Mouse (Mus musculus) megakaryocyte, adult 5-6 weeks (primary cell): ENCODE data around the gene Scai. TPM values are rescaled to one million over a fixed set of nuclear protein-coding genes. Genes with fewer than 3 reads are reported as not detected.

Experiments used
- total RNA-seq, 2 experiments: library from RNA; stranded (forward) in 1 of 2; stranded (reverse) in 1 of 2; fragments of 153-499, 151-499 nt in 1 of 2; fragments of 221-1000, 200-1000 nt in 1 of 2; gene quantifications; 2 replicates each; pipeline versions ENCODE4 v1.2.3 to v1.2.4; 2015 to 2017

The Scai gene
- total RNA-seq, 2 experiments from 2014 or later: 3.1 to 4.3 TPM

Other genes with a start within 250 kb of the Scai start
- 0.29 and 0.34 TPM in 2 replicates for gene Wdr38, start 193.3 kb downstream of the Scai start, total RNA-seq (2015)
- 0.16 and 0.84 TPM in 2 replicates for gene Wdr38, start 193.3 kb downstream of the Scai start, total RNA-seq (2017)
- gene Arpc5l, start 185.4 kb downstream of the Scai start, total RNA-seq (2015): 65.4 and 69.5 TPM in 2 replicates
- 38.7 and 49.5 TPM in 2 replicates for gene Arpc5l, start 185.4 kb downstream of the Scai start, total RNA-seq (2017)
- gene Rpl35, start 185.1 kb downstream of the Scai start, total RNA-seq (2015): 377 and 387 TPM in 2 replicates
- gene Rpl35, start 185.1 kb downstream of the Scai start, total RNA-seq (2017): 757 and 843 TPM in 2 replicates
- 10.4 and 11.8 TPM in 2 replicates for gene Golga1, start 125.2 kb downstream of the Scai start, total RNA-seq (2015)
- 22.1 and 24.6 TPM in 2 replicates for gene Golga1, start 125.2 kb downstream of the Scai start, total RNA-seq (2017)
- gene Ppp6c, start 35.7 kb upstream of the Scai start, total RNA-seq (2015): 133 and 150 TPM in 2 replicates
- 71.6 and 77.3 TPM in 2 replicates for gene Ppp6c, start 35.7 kb upstream of the Scai start, total RNA-seq (2017)